Mouse (Mus musculus): ENCODE measurements at regions not wholly inside any gene's neighbourhood (a gene's known extent, or its start where the extent isn't known, plus 50 kb on each side); places are given as distances from the start of the nearest gene placed in this dataset.
A peak's percentile ranks its signal among the peaks of the same experiment; 100 is the strongest.

GRCm38 (mm10) chr1:92264941-92265340 is 69.4 kb upstream of the Hdac4 start:
- Histone ChIP-seq H3K4me1 (ENCODE audit: control insufficient read depth, insufficient read depth, low read length) (no peaks in the 10 kb centered on the region), H3K27ac (ENCODE audit: insufficient read depth, low read depth, low read length) (no peak overlapping the region), H3K27me3 (replicated peaks; ENCODE audit: control insufficient read depth, insufficient read depth, low read length) (no peaks in the 10 kb centered on the region), H3K36me3 (ENCODE audit: control insufficient read depth, insufficient read depth, low read length) (no peaks in the 10 kb centered on the region), H3K4me3 (ENCODE audit: insufficient read depth, low read depth, low read length) (no peak overlapping the region)
- TF ChIP-seq POLR2A (IDR thresholded peaks at IDR 0.05; ENCODE audit: low read depth, low read length) (no peak), CTCF (conservative IDR thresholded peaks at IDR 0.05; ENCODE audit: insufficient read depth, insufficient read length, low read depth, low read length) (no peak)
- DNase-seq, result no peak
- WGBS, result 74% methylated on average over 4 of the region's 4 CpGs

- no peak for DNase-seq
- H3K4me3 ChIP-seq (ENCODE audit: insufficient read depth, low read depth, low read length), result no peak overlapping the region
- WGBS, result 64% methylated on average over 23 of the region's 23 CpGs
- no peak for TF ChIP-seq POLR2A (IDR thresholded peaks at IDR 0.05; ENCODE audit: low read depth, low read length)
- TF ChIP-seq CTCF (conservative IDR thresholded peaks at IDR 0.05; ENCODE audit: insufficient read depth, insufficient read length, low read depth, low read length), result no peak
- no peak overlapping the region for H3K27ac ChIP-seq (ENCODE audit: insufficient read depth, low read depth, low read length)
- H3K4me1 ChIP-seq (ENCODE audit: control insufficient read depth, insufficient read depth, low read length), result no peaks in the 10 kb centered on the region
- H3K36me3 ChIP-seq (ENCODE audit: control insufficient read depth, insufficient read depth, low read length), result no peaks in the 10 kb centered on the region
- no peaks in the 10 kb centered on the region for H3K27me3 ChIP-seq (replicated peaks; ENCODE audit: control insufficient read depth, insufficient read depth, low read length)
Measured at GRCm38 (mm10) chr1:92259715-92260392, 64.4 kb upstream of the Hdac4 start.

- H3K27me3 ChIP-seq (replicated peaks; ENCODE audit: control insufficient read depth, insufficient read depth, low read length), result no peaks in the 10 kb centered on the region
- peak; percentile 10 for DNase-seq
- no peak overlapping the region for H3K27ac ChIP-seq (ENCODE audit: insufficient read depth, low read depth, low read length)
- no peak overlapping the region for H3K4me3 ChIP-seq (ENCODE audit: insufficient read depth, low read depth, low read length)
- no peaks in the 10 kb centered on the region for H3K4me1 ChIP-seq (ENCODE audit: control insufficient read depth, insufficient read depth, low read length)
- H3K36me3 ChIP-seq (ENCODE audit: control insufficient read depth, insufficient read depth, low read length), result no peaks in the 10 kb centered on the region
- no peak for TF ChIP-seq POLR2A (IDR thresholded peaks at IDR 0.05; ENCODE audit: low read depth, low read length)
- no peak for TF ChIP-seq CTCF (conservative IDR thresholded peaks at IDR 0.05; ENCODE audit: insufficient read depth, insufficient read length, low read depth, low read length)
Measured at GRCm38 (mm10) chr1:92258026-92258425, 62.5 kb upstream of the Hdac4 start.

- no peak for TF ChIP-seq POLR2A (IDR thresholded peaks at IDR 0.05; ENCODE audit: low read depth, low read length)
- TF ChIP-seq CTCF (conservative IDR thresholded peaks at IDR 0.05; ENCODE audit: insufficient read depth, insufficient read length, low read depth, low read length), result no peak
- Histone ChIP-seq H3K27ac (ENCODE audit: insufficient read depth, low read depth, low read length) (no peak overlapping the region), H3K36me3 (ENCODE audit: control insufficient read depth, insufficient read depth, low read length) (no peaks in the 10 kb centered on the region), H3K27me3 (replicated peaks; ENCODE audit: control insufficient read depth, insufficient read depth, low read length) (no peaks in the 10 kb centered on the region), H3K4me3 (ENCODE audit: insufficient read depth, low read depth, low read length) (no peak overlapping the region), H3K4me1 (ENCODE audit: control insufficient read depth, insufficient read depth, low read length) (no peaks in the 10 kb centered on the region)
- WGBS, result 70% methylated on average over 8 of the region's 8 CpGs
- DNase-seq, result no peak
Measured at GRCm38 (mm10) chr1:92253086-92253485, 57.6 kb upstream of the Hdac4 start.

GRCm38 (mm10) chr1:92250594-92251463 is 55.3 kb upstream of the Hdac4 start:
- H3K36me3 ChIP-seq (ENCODE audit: control insufficient read depth, insufficient read depth, low read length), result no peaks in the 10 kb centered on the region
- no peaks in the 10 kb centered on the region for H3K4me1 ChIP-seq (ENCODE audit: control insufficient read depth, insufficient read depth, low read length)
- no peak for TF ChIP-seq POLR2A (IDR thresholded peaks at IDR 0.05; ENCODE audit: low read depth, low read length)
- TF ChIP-seq CTCF (conservative IDR thresholded peaks at IDR 0.05; ENCODE audit: insufficient read depth, insufficient read length, low read depth, low read length), result no peak
- no peak for DNase-seq
- no peak overlapping the region for H3K27ac ChIP-seq (ENCODE audit: insufficient read depth, low read depth, low read length)
- 69% methylated on average over 10 of the region's 10 CpGs for WGBS
- H3K4me3 ChIP-seq (ENCODE audit: insufficient read depth, low read depth, low read length), result no peak overlapping the region
- H3K27me3 ChIP-seq (replicated peaks; ENCODE audit: control insufficient read depth, insufficient read depth, low read length), result no peaks in the 10 kb centered on the region
